Mouse (Mus musculus): ENCODE measurements around the gene Faf1. TPM values are rescaled to one million over a fixed set of nuclear protein-coding genes. Genes with fewer than 3 reads are reported as not detected.

Gene Faf1
- polyA plus RNA-seq, 1 experiment, result 88.3 TPM

GRCm38 (mm10) chr4:109857851-109858250 lies 181.5 kb downstream of the Faf1 start:
- H3K36me3 ChIP-seq (ENCODE audit: control insufficient read depth, insufficient read depth, low read length, poor library complexity, severe bottlenecking), result peaks cover 6% of the 10 kb centered on the region
- no peaks in the 10 kb centered on the region for H3K27me3 ChIP-seq (ENCODE audit: control insufficient read depth, insufficient read depth, low read length, poor library complexity, severe bottlenecking)
- H3K27ac ChIP-seq (ENCODE audit: insufficient read depth, low read length), result no peak overlapping the region
- H3K4me3 ChIP-seq (ENCODE audit: low read depth, low read length), result no peak overlapping the region
- no peaks in the 10 kb centered on the region for H3K9me3 ChIP-seq (replicated peaks; ENCODE audit: control insufficient read depth, insufficient read depth, low read length, poor library complexity, severe bottlenecking)
- H3K9ac ChIP-seq (ENCODE audit: low read depth, poor library complexity, severe bottlenecking), result no peak overlapping the region
- TF ChIP-seq EP300 (IDR thresholded peaks at IDR 0.05; ENCODE audit: insufficient read depth, low read depth, low read length) (no peak), POLR2A (IDR thresholded peaks at IDR 0.05; ENCODE audit: insufficient read depth, low read length) (no peak), CTCF (IDR thresholded peaks at IDR 0.05; ENCODE audit: low read depth, low read length) (no peak)
- H3K4me1 ChIP-seq (ENCODE audit: control insufficient read depth, insufficient read depth, low read length), result no peaks in the 10 kb centered on the region

- Histone ChIP-seq H3K9me3 (replicated peaks; ENCODE audit: control insufficient read depth, insufficient read depth, low read length, poor library complexity, severe bottlenecking) (no peaks in the 10 kb centered on the region), H3K4me3 (ENCODE audit: low read depth, low read length) (no peak overlapping the region), H3K36me3 (ENCODE audit: control insufficient read depth, insufficient read depth, low read length, poor library complexity, severe bottlenecking) (peaks cover 6% of the 10 kb centered on the region), H3K27ac (ENCODE audit: insufficient read depth, low read length) (no peak overlapping the region), H3K4me1 (ENCODE audit: control insufficient read depth, insufficient read depth, low read length) (no peaks in the 10 kb centered on the region), H3K9ac (ENCODE audit: low read depth, poor library complexity, severe bottlenecking) (no peak overlapping the region), H3K27me3 (ENCODE audit: control insufficient read depth, insufficient read depth, low read length, poor library complexity, severe bottlenecking) (no peaks in the 10 kb centered on the region)
- TF ChIP-seq POLR2A (IDR thresholded peaks at IDR 0.05; ENCODE audit: insufficient read depth, low read length), result no peak
- no peak for TF ChIP-seq EP300 (IDR thresholded peaks at IDR 0.05; ENCODE audit: insufficient read depth, low read depth, low read length)
- no peak for TF ChIP-seq CTCF (IDR thresholded peaks at IDR 0.05; ENCODE audit: low read depth, low read length)
Observed at GRCm38 (mm10) chr4:109858571-109859392, 182.4 kb downstream of the Faf1 start.

DNA sequence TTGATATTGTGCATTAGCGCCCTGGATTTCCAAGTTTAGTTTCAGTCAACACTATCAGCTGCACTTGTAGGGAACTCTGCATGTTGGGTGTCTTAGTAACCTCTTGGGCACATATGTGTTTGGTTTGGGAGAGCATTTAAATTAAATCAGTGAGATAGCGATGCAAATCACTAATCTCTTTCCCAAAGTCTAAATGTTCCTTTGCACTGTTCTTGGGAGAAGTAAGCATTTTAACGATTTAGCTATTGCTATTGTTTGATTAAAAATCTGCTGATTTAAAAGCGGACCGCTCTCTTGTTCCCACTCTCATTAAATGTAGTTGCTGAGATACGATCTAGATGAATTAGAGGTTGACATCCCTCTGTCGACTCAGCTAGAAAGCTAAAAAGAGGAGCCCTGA lies 183.0 kb downstream of the Faf1 start:
- Histone ChIP-seq H3K36me3 (ENCODE audit: control insufficient read depth, insufficient read depth, low read length, poor library complexity, severe bottlenecking) (peaks cover 6% of the 10 kb centered on the region), H3K4me1 (ENCODE audit: control insufficient read depth, insufficient read depth, low read length) (no peaks in the 10 kb centered on the region), H3K4me3 (ENCODE audit: low read depth, low read length) (no peak overlapping the region), H3K27me3 (ENCODE audit: control insufficient read depth, insufficient read depth, low read length, poor library complexity, severe bottlenecking) (no peaks in the 10 kb centered on the region), H3K9me3 (replicated peaks; ENCODE audit: control insufficient read depth, insufficient read depth, low read length, poor library complexity, severe bottlenecking) (no peaks in the 10 kb centered on the region), H3K27ac (ENCODE audit: insufficient read depth, low read length) (no peak overlapping the region), H3K9ac (ENCODE audit: low read depth, poor library complexity, severe bottlenecking) (no peak overlapping the region)
- TF ChIP-seq POLR2A (IDR thresholded peaks at IDR 0.05; ENCODE audit: insufficient read depth, low read length), result no peak
- no peak for TF ChIP-seq CTCF (IDR thresholded peaks at IDR 0.05; ENCODE audit: low read depth, low read length)
- no peak for TF ChIP-seq EP300 (IDR thresholded peaks at IDR 0.05; ENCODE audit: insufficient read depth, low read depth, low read length)

DNA sequence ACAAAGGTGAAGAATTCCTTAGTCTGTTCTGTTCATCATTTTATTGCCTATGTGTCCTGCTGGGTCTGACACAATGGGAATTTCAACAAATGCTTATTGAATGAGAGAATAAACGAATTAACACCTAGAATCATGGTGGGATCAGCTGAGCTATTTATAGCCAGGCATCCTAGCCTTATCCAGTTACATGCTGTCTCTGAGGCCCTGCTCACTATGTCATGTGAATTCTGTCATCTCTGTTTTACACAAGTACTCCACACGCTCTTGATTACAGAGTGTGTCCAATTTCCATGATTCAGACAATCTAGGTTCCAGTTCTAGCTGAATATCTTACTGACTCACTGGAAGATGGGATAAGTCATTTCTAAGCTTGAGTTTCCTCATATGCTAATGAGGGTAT lies 183.9 kb downstream of the Faf1 start:
- Histone ChIP-seq H3K4me1 (ENCODE audit: control insufficient read depth, insufficient read depth, low read length) (no peaks in the 10 kb centered on the region), H3K9me3 (replicated peaks; ENCODE audit: control insufficient read depth, insufficient read depth, low read length, poor library complexity, severe bottlenecking) (no peaks in the 10 kb centered on the region), H3K36me3 (ENCODE audit: control insufficient read depth, insufficient read depth, low read length, poor library complexity, severe bottlenecking) (peaks cover 6% of the 10 kb centered on the region), H3K9ac (ENCODE audit: low read depth, poor library complexity, severe bottlenecking) (no peak overlapping the region), H3K27me3 (ENCODE audit: control insufficient read depth, insufficient read depth, low read length, poor library complexity, severe bottlenecking) (no peaks in the 10 kb centered on the region), H3K4me3 (ENCODE audit: low read depth, low read length) (no peak overlapping the region), H3K27ac (ENCODE audit: insufficient read depth, low read length) (no peak overlapping the region)
- TF ChIP-seq EP300 (IDR thresholded peaks at IDR 0.05; ENCODE audit: insufficient read depth, low read depth, low read length), result no peak
- TF ChIP-seq CTCF (IDR thresholded peaks at IDR 0.05; ENCODE audit: low read depth, low read length), result no peak
- TF ChIP-seq POLR2A (IDR thresholded peaks at IDR 0.05; ENCODE audit: insufficient read depth, low read length), result no peak

DNA sequence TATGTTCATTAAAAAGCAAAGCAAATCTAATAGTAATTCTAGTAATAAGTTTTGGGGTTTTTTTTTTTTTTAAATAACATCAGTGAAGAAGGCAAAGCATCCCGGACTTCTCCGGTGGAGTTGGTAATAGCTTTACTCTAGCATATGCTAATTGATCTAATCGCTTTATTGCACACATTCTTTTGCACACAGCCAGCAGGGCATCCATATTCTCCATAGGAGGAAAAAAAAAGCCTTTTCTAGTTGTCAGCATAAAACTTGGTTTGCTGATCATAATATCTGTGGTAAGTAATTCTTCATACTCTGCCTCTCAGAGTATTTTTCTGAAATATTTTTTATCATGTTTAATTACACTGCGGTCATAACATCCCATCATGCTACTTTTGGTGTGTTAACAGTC lies 185.9 kb downstream of the Faf1 start:
- H3K4me3 ChIP-seq (ENCODE audit: low read depth, low read length), result no peak overlapping the region
- no peaks in the 10 kb centered on the region for H3K9me3 ChIP-seq (replicated peaks; ENCODE audit: control insufficient read depth, insufficient read depth, low read length, poor library complexity, severe bottlenecking)
- H3K36me3 ChIP-seq (ENCODE audit: control insufficient read depth, insufficient read depth, low read length, poor library complexity, severe bottlenecking), result peaks cover 3% of the 10 kb centered on the region
- TF ChIP-seq EP300 (IDR thresholded peaks at IDR 0.05; ENCODE audit: insufficient read depth, low read depth, low read length) (no peak), POLR2A (IDR thresholded peaks at IDR 0.05; ENCODE audit: insufficient read depth, low read length) (no peak), CTCF (IDR thresholded peaks at IDR 0.05; ENCODE audit: low read depth, low read length) (no peak)
- H3K27me3 ChIP-seq (ENCODE audit: control insufficient read depth, insufficient read depth, low read length, poor library complexity, severe bottlenecking), result no peaks in the 10 kb centered on the region
- no peaks in the 10 kb centered on the region for H3K4me1 ChIP-seq (ENCODE audit: control insufficient read depth, insufficient read depth, low read length)
- H3K27ac ChIP-seq (ENCODE audit: insufficient read depth, low read length), result no peak overlapping the region
- no peak overlapping the region for H3K9ac ChIP-seq (ENCODE audit: low read depth, poor library complexity, severe bottlenecking)

GRCm38 (mm10) chr4:109863021-109863420 lies 186.6 kb downstream of the Faf1 start:
- no peak overlapping the region for H3K4me3 ChIP-seq (ENCODE audit: low read depth, low read length)
- H3K4me1 ChIP-seq (ENCODE audit: control insufficient read depth, insufficient read depth, low read length), result no peaks in the 10 kb centered on the region
- TF ChIP-seq CTCF (IDR thresholded peaks at IDR 0.05; ENCODE audit: low read depth, low read length), result no peak
- no peak for TF ChIP-seq EP300 (IDR thresholded peaks at IDR 0.05; ENCODE audit: insufficient read depth, low read depth, low read length)
- TF ChIP-seq POLR2A (IDR thresholded peaks at IDR 0.05; ENCODE audit: insufficient read depth, low read length), result no peak
- H3K27ac ChIP-seq (ENCODE audit: insufficient read depth, low read length), result no peak overlapping the region
- no peaks in the 10 kb centered on the region for H3K27me3 ChIP-seq (ENCODE audit: control insufficient read depth, insufficient read depth, low read length, poor library complexity, severe bottlenecking)
- no peak overlapping the region for H3K9ac ChIP-seq (ENCODE audit: low read depth, poor library complexity, severe bottlenecking)
- H3K9me3 ChIP-seq (replicated peaks; ENCODE audit: control insufficient read depth, insufficient read depth, low read length, poor library complexity, severe bottlenecking), result no peaks in the 10 kb centered on the region
- peaks cover 3% of the 10 kb centered on the region for H3K36me3 ChIP-seq (ENCODE audit: control insufficient read depth, insufficient read depth, low read length, poor library complexity, severe bottlenecking)

Data from ES-Bruce4 (cell line).